26 mouse cellular contexts compared by ENCODE assay signal in the genomic region with DNA sequence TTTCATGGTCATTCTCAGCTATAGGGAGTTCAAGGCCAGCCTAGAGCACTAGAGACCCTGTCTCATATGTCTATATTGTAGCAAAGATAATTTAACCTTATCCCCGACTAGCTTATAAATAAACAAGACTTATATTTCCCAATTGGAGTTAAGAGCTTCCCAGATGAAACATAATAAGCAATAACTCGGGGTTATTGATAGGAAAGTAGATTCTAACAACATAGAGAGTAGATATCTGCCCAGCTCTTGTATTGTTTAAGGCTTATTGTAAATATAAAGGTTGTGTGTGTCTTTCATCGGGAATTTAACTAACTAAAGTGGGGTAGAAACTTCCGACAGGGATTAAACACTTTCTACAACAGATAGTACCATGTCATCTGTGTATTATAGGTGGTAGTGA. TPM values are rescaled to one million over a fixed set of nuclear protein-coding genes. Genes with fewer than 3 reads are reported as not detected.
A peak's percentile ranks its signal among the peaks of the same experiment; 100 is the strongest.
DNase-seq lines count a peak whose midpoint lies in the region; ATAC-seq and TF ChIP-seq lines count a peak whose summit lies in the region.
"Had no signal": no experiment of that assay in that cellular context is flagged by ENCODE, and none has a peak within 500 bp of the region (broad histone marks: within the 10 kb centered on the region; RNA-seq: fewer than 3 reads in every experiment).

No protein-coding gene starts in this region.

- H3K27me3 ChIP-seq in liver, postnatal 0 days (ENCODE audit: insufficient read depth, low read length), result peaks cover 33% of the 10 kb centered on the region
- H3K27me3 ChIP-seq in liver, embryonic 11.5 days (replicated peaks; ENCODE audit: control insufficient read depth, insufficient read depth, low read length), result peaks cover 52% of the 10 kb centered on the region
- peaks cover 2% of the 10 kb centered on the region; the same call in 1 of the 2 replicates for H3K27me3 ChIP-seq in spleen, adult 2 months (ENCODE audit: control insufficient read depth, insufficient read depth, low read length)
- H3K27me3 ChIP-seq in embryonic facial prominence, embryonic 15.5 days, result no peaks in the 10 kb centered on the region
- H3K27me3 ChIP-seq in intestine, postnatal 0 days (replicated peaks; ENCODE audit: control insufficient read depth, insufficient read depth, low read length), result peaks cover 26% of the 10 kb centered on the region
- H3K27me3 ChIP-seq: embryonic facial prominence, embryonic 12.5 days; Patski had no signal

- peak overlapping the region; percentile 51; the same call in 1 of the 2 replicates for H3K4me2 ChIP-seq in liver, postnatal 0 days (ENCODE audit: low read depth, low read length)
- no peak overlapping the region for H3K4me2 ChIP-seq in liver, embryonic 11.5 days
- H3K4me2 ChIP-seq in embryonic facial prominence, embryonic 15.5 days (replicated peaks), result peak overlapping the region; percentile 80; the same call in 1 of the 2 replicates
- no peak overlapping the region for H3K4me2 ChIP-seq in intestine, postnatal 0 days (replicated peaks; ENCODE audit: low read depth)
- H3K4me2 ChIP-seq: embryonic facial prominence, embryonic 12.5 days; heart, embryonic 12.5 days; hindbrain, embryonic 14.5 days had no signal

- no peak overlapping the region for H3K4me3 ChIP-seq in liver, postnatal 0 days (ENCODE audit: low read depth, low read length)
- no peak overlapping the region for H3K4me3 ChIP-seq in liver, embryonic 11.5 days (ENCODE audit: low read depth, low read length)
- H3K4me3 ChIP-seq in spleen, adult 2 months (ENCODE audit: extremely low read depth, insufficient read depth, insufficient read length), result peak overlapping the region; percentile 70; the same call in 1 of the 2 replicates
- peak overlapping the region; percentile 30 for H3K4me3 ChIP-seq in bone marrow, adult 2 months (replicated peaks; ENCODE audit: control insufficient read depth, low read depth, low read length)
- no peak overlapping the region for H3K4me3 ChIP-seq in embryonic facial prominence, embryonic 15.5 days (replicated peaks)
- H3K4me3 ChIP-seq in intestine, postnatal 0 days (ENCODE audit: low read depth, low read length), result no peak overlapping the region
- H3K4me3 ChIP-seq: embryonic facial prominence, embryonic 12.5 days; erythroblast, embryonic 14.5 days; gastrocnemius, adult 2 months; heart, embryonic 12.5 days; hindbrain, embryonic 10.5 days had no signal

- H3K4me1 ChIP-seq in liver, postnatal 0 days (ENCODE audit: insufficient read depth), result no peaks in the 10 kb centered on the region
- peaks cover 5% of the 10 kb centered on the region; the same call in 1 of the 2 replicates for H3K4me1 ChIP-seq in liver, embryonic 11.5 days (replicated peaks; ENCODE audit: control insufficient read depth, insufficient read depth, low read length)
- H3K4me1 ChIP-seq in spleen, adult 2 months (ENCODE audit: control insufficient read depth, insufficient read depth, insufficient read length), result peaks cover 4% of the 10 kb centered on the region; the same call in 1 of the 2 replicates
- no peaks in the 10 kb centered on the region; the same call in 1 of the 2 replicates for H3K4me1 ChIP-seq in bone marrow, adult 2 months (ENCODE audit: control insufficient read depth, insufficient read depth, low read length)
- peaks cover 39% of the 10 kb centered on the region for H3K4me1 ChIP-seq in embryonic facial prominence, embryonic 15.5 days
- no peaks in the 10 kb centered on the region for H3K4me1 ChIP-seq in intestine, postnatal 0 days (replicated peaks; ENCODE audit: control insufficient read depth, insufficient read depth, low read length)

- no peak for TF ChIP-seq EP300 in liver, postnatal 0 days (IDR thresholded peaks at IDR 0.05; ENCODE audit: low read depth)

- no peak for TF ChIP-seq CTCF in liver, postnatal 0 days (IDR thresholded peaks at IDR 0.05; ENCODE audit: low read depth)
- TF ChIP-seq CTCF in spleen, adult 2 months (IDR thresholded peaks at IDR 0.05; ENCODE audit: extremely low read depth, insufficient read depth, insufficient read length, insufficient replicate concordance), result no peak
- TF ChIP-seq CTCF in bone marrow, adult 2 months (IDR thresholded peaks at IDR 0.05; ENCODE audit: control insufficient read depth, insufficient read depth, low read length), result no peak
- TF ChIP-seq CTCF in intestine, postnatal 0 days (IDR thresholded peaks at IDR 0.05; ENCODE audit: low read depth), result no peak

- H3K36me3 ChIP-seq in liver, postnatal 0 days (replicated peaks; ENCODE audit: insufficient read depth, low read length), result no peaks in the 10 kb centered on the region
- H3K36me3 ChIP-seq in liver, embryonic 11.5 days (ENCODE audit: control insufficient read depth, insufficient read depth, low read length), result no peaks in the 10 kb centered on the region
- peaks cover 7% of the 10 kb centered on the region; the same call in 1 of the 2 replicates for H3K36me3 ChIP-seq in spleen, adult 2 months (ENCODE audit: control insufficient read depth, insufficient read depth, low read length)
- H3K36me3 ChIP-seq in embryonic facial prominence, embryonic 15.5 days, result no peaks in the 10 kb centered on the region
- H3K36me3 ChIP-seq in intestine, postnatal 0 days (ENCODE audit: control insufficient read depth, insufficient read depth), result no peaks in the 10 kb centered on the region
- H3K36me3 ChIP-seq: embryonic facial prominence, embryonic 12.5 days; heart, embryonic 12.5 days; hindbrain, embryonic 10.5 days had no signal

- DNase-seq in liver, postnatal 0 days, result no peak
- no peak for DNase-seq in liver, embryonic 11.5 days (ENCODE audit: low spot score)
- DNase-seq in spleen, adult 2 months (ENCODE audit: low read depth in 1 of 2, low spot score in 2 of 2), result no peak
- DNase-seq in spleen, postnatal 14 days (ENCODE audit: low spot score in 2 of 2), result no peak
- DNase-seq in layer of hippocampus, adult 18-20 months (ENCODE audit: low spot score in 2 of 2), result no peak
- DNase-seq: adrenal gland, postnatal 14 days; cerebellum, adult 11 months; cerebellum, adult 8-10 months; cerebellum, postnatal 14 days; embryo, embryonic 11 days; gastrocnemius, adult 2 months; gastrocnemius, postnatal 25 days had no signal

- no peak for ATAC-seq in liver, postnatal 0 days
- no peak for ATAC-seq in liver, embryonic 11.5 days (replicated peaks; ENCODE audit: low FRiP score)
- no peak for ATAC-seq in embryonic facial prominence, embryonic 15.5 days (ENCODE audit: insufficient number of reproducible peaks, low FRiP score, low TSS enrichment, low read depth)
- no peak for ATAC-seq in intestine, postnatal 0 days
- ATAC-seq: activated CD4-positive, CD25-positive, alpha-beta regulatory T cell, adult 4 months; forebrain, embryonic 14.5 days; Patski had no signal

- H3K9me3 ChIP-seq in liver, postnatal 0 days (ENCODE audit: low read length), result no peaks in the 10 kb centered on the region
- no peaks in the 10 kb centered on the region for H3K9me3 ChIP-seq in liver, embryonic 11.5 days (ENCODE audit: control insufficient read depth, low read length)
- H3K9me3 ChIP-seq in embryonic facial prominence, embryonic 15.5 days (replicated peaks), result no peaks in the 10 kb centered on the region
- no peaks in the 10 kb centered on the region for H3K9me3 ChIP-seq in intestine, postnatal 0 days (ENCODE audit: control insufficient read depth)
- H3K9me3 ChIP-seq: embryonic facial prominence, embryonic 12.5 days; forebrain, embryonic 10.5 days; heart, embryonic 12.5 days; hindbrain, embryonic 10.5 days had no signal

- no peak for TF ChIP-seq POLR2A in spleen, adult 2 months (IDR thresholded peaks at IDR 0.05; ENCODE audit: low read depth, low read length)
- TF ChIP-seq POLR2A in bone marrow, adult 2 months (IDR thresholded peaks at IDR 0.05; ENCODE audit: borderline replicate concordance, control insufficient read depth, low read depth, low read length), result no peak

- 77% methylated on average over 4 of the region's 4 CpGs for WGBS in liver, postnatal 0 days (ENCODE audit: insufficient replicate concordance)
- 70% methylated on average over 4 of the region's 4 CpGs for WGBS in liver, embryonic 11.5 days
- WGBS in spleen, adult 2 months, result 83% methylated on average over 4 of the region's 4 CpGs
- 72% methylated on average over 4 of the region's 4 CpGs for WGBS in bone marrow, adult 2 months
- 78% methylated on average over 4 of the region's 4 CpGs for WGBS in embryonic facial prominence, embryonic 15.5 days
- 75% methylated on average over 4 of the region's 4 CpGs for WGBS in intestine, postnatal 0 days

- no peak overlapping the region for H3K9ac ChIP-seq in liver, postnatal 0 days (replicated peaks)
- no peak overlapping the region for H3K9ac ChIP-seq in liver, embryonic 11.5 days (ENCODE audit: low read depth, low read length)
- no peak overlapping the region for H3K9ac ChIP-seq in embryonic facial prominence, embryonic 15.5 days
- H3K9ac ChIP-seq in intestine, postnatal 0 days (ENCODE audit: low read depth, low read length), result no peak overlapping the region
- H3K9ac ChIP-seq: embryonic facial prominence, embryonic 12.5 days; heart, embryonic 12.5 days; hindbrain, embryonic 14.5 days had no signal

- H3K27ac ChIP-seq in liver, postnatal 0 days (ENCODE audit: low read depth), result no peak overlapping the region
- H3K27ac ChIP-seq in liver, embryonic 11.5 days (ENCODE audit: low read depth, low read length), result no peak overlapping the region
- H3K27ac ChIP-seq in spleen, adult 2 months (ENCODE audit: insufficient read depth, low read length), result peak overlapping the region; percentile 99
- peak overlapping the region; percentile 85; the same call in 1 of the 2 replicates for H3K27ac ChIP-seq in bone marrow, adult 2 months (ENCODE audit: control insufficient read depth, insufficient read depth, low read depth, low read length, poor library complexity)
- no peak overlapping the region for H3K27ac ChIP-seq in embryonic facial prominence, embryonic 15.5 days (replicated peaks)
- no peak overlapping the region for H3K27ac ChIP-seq in intestine, postnatal 0 days (ENCODE audit: low read depth, low read length)
- H3K27ac ChIP-seq: embryonic facial prominence, embryonic 12.5 days; forebrain, embryonic 10.5 days; gastrocnemius, adult 2 months; hindbrain, embryonic 14.5 days had no signal

RNA-seq across cellular contexts. Expression of a gene that starts 1.5 kb away (rescaled TPM):
- 0.73 TPM in 2 replicates for polyA plus RNA-seq in liver, postnatal 0 days (2015; fragmentation: Nextera tagmentation; extraction: Ambion mirVana)
- polyA plus RNA-seq in liver, embryonic 11.5 days (2014; fragmentation: Nextera tagmentation; extraction: Ambion mirVana), result 0.48 and 0.60 TPM in 2 replicates
- polyA plus RNA-seq in spleen, adult 2 months (2012; rRNA removed), result 89.3 and 105 TPM in 2 replicates
- 11.9 and 16.5 TPM in 2 replicates for polyA plus RNA-seq in bone marrow, adult 2 months (2011; ENCODE audit: insufficient read depth, insufficient read length, low replicate concordance, missing spikeins)
- polyA plus RNA-seq in embryonic facial prominence, embryonic 15.5 days (2015; fragmentation: Nextera tagmentation; extraction: Ambion mirVana), result 2.8 TPM in 2 replicates
- 0.27 and 0.29 TPM in 2 replicates for polyA plus RNA-seq in intestine, postnatal 0 days (2015; fragmentation: Nextera tagmentation; extraction: Ambion mirVana)
- 1 to 10 TPM; 1.2 TPM for total RNA-seq in layer of hippocampus, adult 18-20 months (2021)
- total RNA-seq: common myeloid progenitor, adult 5-6 weeks; granulocyte monocyte progenitor cell, adult 5-6 weeks had no signal
- polyA plus RNA-seq: erythroblast, embryonic 14.5 days had no signal

RNA-seq across cellular contexts. Expression of a gene that starts 56.8 kb away (rescaled TPM):
- polyA plus RNA-seq in liver, postnatal 0 days (2015; fragmentation: Nextera tagmentation; extraction: Ambion mirVana), result 105 and 110 TPM in 2 replicates
- polyA plus RNA-seq in liver, embryonic 11.5 days (2014; fragmentation: Nextera tagmentation; extraction: Ambion mirVana), result 57.0 and 59.8 TPM in 2 replicates
- polyA plus RNA-seq in spleen, adult 2 months (2012; rRNA removed), result 1,338 and 1,442 TPM in 2 replicates
- polyA plus RNA-seq in bone marrow, adult 2 months (2011; ENCODE audit: insufficient read depth, insufficient read length, low replicate concordance, missing spikeins), result 271 and 453 TPM in 2 replicates
- polyA plus RNA-seq in embryonic facial prominence, embryonic 15.5 days (2015; fragmentation: Nextera tagmentation; extraction: Ambion mirVana), result 165 and 167 TPM in 2 replicates
- polyA plus RNA-seq in intestine, postnatal 0 days (2015; fragmentation: Nextera tagmentation; extraction: Ambion mirVana), result 135 and 137 TPM in 2 replicates
- total RNA-seq in layer of hippocampus, adult 18-20 months (2021), result 1,000 to 10,000 TPM; 1,436 to 1,491 TPM

Comparison
In these comparisons a context has a peak if more than half of its experiments do, and no peak if none do; other contexts are left out.
1. H3K4me2 ChIP-seq: peak in liver, postnatal 0 days (single experiment) and embryonic facial prominence, embryonic 15.5 days (single experiment); none in liver, embryonic 11.5 days (single experiment) and intestine, postnatal 0 days (single experiment).
2. H3K27ac ChIP-seq: peak in spleen, adult 2 months (single experiment) and bone marrow, adult 2 months (single experiment); none in liver, postnatal 0 days (single experiment), liver, embryonic 11.5 days (single experiment), embryonic facial prominence, embryonic 15.5 days (single experiment) and intestine, postnatal 0 days (single experiment).
3. H3K4me3 ChIP-seq: peak in spleen, adult 2 months (single experiment) and bone marrow, adult 2 months (single experiment); none in liver, postnatal 0 days (single experiment), liver, embryonic 11.5 days (single experiment), embryonic facial prominence, embryonic 15.5 days (single experiment) and intestine, postnatal 0 days (single experiment).